ENCODE assay signal across 9 mouse cellular contexts in the genomic region with DNA sequence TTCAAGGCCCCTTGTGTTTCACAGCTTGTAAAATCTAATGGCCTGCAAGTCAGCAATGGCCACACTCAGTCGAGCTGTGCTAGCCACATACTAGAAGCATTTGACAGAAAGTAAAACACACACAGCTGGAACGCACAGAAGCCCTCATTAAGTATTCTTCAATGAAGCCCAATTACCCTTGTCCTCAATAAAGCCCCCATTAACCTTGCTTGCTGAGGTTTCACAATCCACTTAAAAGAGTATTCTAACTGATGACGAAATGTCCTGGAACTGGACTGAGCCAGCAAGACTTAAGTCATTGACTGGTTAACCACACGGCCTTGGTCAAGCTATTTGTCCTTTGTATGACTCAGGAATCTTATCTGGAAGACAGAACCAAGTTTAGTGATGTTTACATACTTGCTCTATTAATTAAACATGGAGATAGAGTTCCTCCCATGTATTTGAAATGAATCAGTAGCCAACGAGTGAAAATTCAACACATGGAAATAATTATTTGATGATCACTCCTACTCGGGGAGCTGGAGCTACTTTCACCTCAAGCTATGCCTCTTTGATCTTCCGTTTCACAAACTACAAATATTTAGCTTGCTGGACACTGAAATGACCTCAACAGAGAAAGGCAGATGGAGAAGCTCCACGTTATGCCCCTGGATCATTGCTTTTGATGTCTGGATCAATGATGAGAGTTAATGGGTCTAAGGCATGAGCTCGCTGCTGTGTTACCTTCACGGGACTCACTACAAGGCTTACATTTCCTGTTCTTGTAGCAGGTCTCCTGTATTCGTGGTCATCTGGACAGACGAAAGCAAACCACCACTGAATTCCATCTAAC.
DNase-seq lines count a peak whose midpoint lies in the region; ATAC-seq and TF ChIP-seq lines count a peak whose summit lies in the region.
"Had no signal": no experiment of that assay in that cellular context is flagged by ENCODE, and none has a peak within 500 bp of the region (broad histone marks: within the 10 kb centered on the region; RNA-seq: fewer than 3 reads in every experiment).

No protein-coding gene starts in this region.

- 0 out of 2 replicates have a peak, but pooled peaks have one; percentile 33 for ATAC-seq in hindbrain, embryonic 14.5 days (ENCODE audit: low FRiP score)
- ATAC-seq in hindbrain, embryonic 16.5 days: no peak
- ATAC-seq in activated CD4-positive, CD25-positive, alpha-beta regulatory T cell, adult 4 months: peak; percentile 57
- ATAC-seq in intestine, postnatal 0 days: peak; percentile 44

- no peak overlapping the region for H3K9ac ChIP-seq in hindbrain, embryonic 14.5 days
- no peak overlapping the region for H3K9ac ChIP-seq in hindbrain, embryonic 16.5 days (ENCODE audit: low read depth, low read length)
- H3K9ac ChIP-seq in intestine, postnatal 0 days (ENCODE audit: low read depth, low read length): no peak overlapping the region

- 67% methylated on average over 12 of the region's 12 CpGs for WGBS in hindbrain, embryonic 14.5 days
- 70% methylated on average over 12 of the region's 12 CpGs for WGBS in hindbrain, embryonic 16.5 days
- 34% methylated on average over 12 of the region's 12 CpGs for WGBS in intestine, postnatal 0 days
- WGBS in embryonic facial prominence, embryonic 10.5 days: 46% methylated on average over 12 of the region's 12 CpGs

- peaks cover 15% of the 10 kb centered on the region; the same call in 1 of the 2 replicates for H3K4me1 ChIP-seq in hindbrain, embryonic 14.5 days (replicated peaks; ENCODE audit: control insufficient read depth, insufficient read depth, low read length)
- peaks cover 10% of the 10 kb centered on the region for H3K4me1 ChIP-seq in hindbrain, embryonic 16.5 days (ENCODE audit: control insufficient read depth, insufficient read depth, low read depth, low read length)
- peaks cover 2% of the 10 kb centered on the region; the same call in 1 of the 2 replicates for H3K4me1 ChIP-seq in intestine, postnatal 0 days (replicated peaks; ENCODE audit: control insufficient read depth, insufficient read depth, low read length)
- peaks cover 58% of the 10 kb centered on the region for H3K4me1 ChIP-seq in embryonic facial prominence, embryonic 10.5 days

- no peaks in the 10 kb centered on the region for H3K9me3 ChIP-seq in hindbrain, embryonic 14.5 days (ENCODE audit: control insufficient read depth, low read length)
- H3K9me3 ChIP-seq in hindbrain, embryonic 16.5 days (ENCODE audit: control insufficient read depth, low read length): no peaks in the 10 kb centered on the region
- no peaks in the 10 kb centered on the region for H3K9me3 ChIP-seq in intestine, postnatal 0 days (ENCODE audit: control insufficient read depth)
- H3K9me3 ChIP-seq in embryonic facial prominence, embryonic 10.5 days: no peaks in the 10 kb centered on the region

- TF ChIP-seq POLR2A in myocyte (IDR thresholded peaks at IDR 0.05; ENCODE audit: insufficient read length, low read depth): no peak

- no peak overlapping the region for H3K4me3 ChIP-seq in hindbrain, embryonic 14.5 days (replicated peaks; ENCODE audit: low read length)
- H3K4me3 ChIP-seq in hindbrain, embryonic 16.5 days (ENCODE audit: low read length): no peak overlapping the region
- no peak overlapping the region for H3K4me3 ChIP-seq in intestine, postnatal 0 days (ENCODE audit: low read depth, low read length)
- H3K4me3 ChIP-seq in myocyte: no peak overlapping the region
- no peak overlapping the region for H3K4me3 ChIP-seq in embryonic facial prominence, embryonic 10.5 days

- H3K27ac ChIP-seq in hindbrain, embryonic 14.5 days: no peak overlapping the region
- no peak overlapping the region for H3K27ac ChIP-seq in hindbrain, embryonic 16.5 days (ENCODE audit: low read depth, low read length)
- peak overlapping the region; percentile 67 for H3K27ac ChIP-seq in intestine, postnatal 0 days (ENCODE audit: low read depth, low read length)
- H3K27ac ChIP-seq in embryonic facial prominence, embryonic 10.5 days (replicated peaks): no peak overlapping the region

- H3K27me3 ChIP-seq in hindbrain, embryonic 14.5 days (ENCODE audit: control insufficient read depth, insufficient read depth, low read length): no peaks in the 10 kb centered on the region
- H3K27me3 ChIP-seq in hindbrain, embryonic 16.5 days (replicated peaks; ENCODE audit: control insufficient read depth, insufficient read depth, low read length): no peaks in the 10 kb centered on the region
- no peaks in the 10 kb centered on the region for H3K27me3 ChIP-seq in intestine, postnatal 0 days (replicated peaks; ENCODE audit: control insufficient read depth, insufficient read depth, low read length)
- no peaks in the 10 kb centered on the region for H3K27me3 ChIP-seq in myocyte (ENCODE audit: control insufficient read depth, insufficient read depth, insufficient read length)
- H3K27me3 ChIP-seq in embryonic facial prominence, embryonic 10.5 days (replicated peaks; ENCODE audit: low read depth, poor library complexity, severe bottlenecking): no peaks in the 10 kb centered on the region

- H3ac ChIP-seq in myocyte (ENCODE audit: control insufficient read depth, insufficient read length): no peak overlapping the region

- no peak for DNase-seq in hindbrain, embryonic 14.5 days (ENCODE audit: low spot score)
- DNase-seq in thymus, postnatal 0 days (ENCODE audit: low spot score): no peak
- DNase-seq in embryonic facial prominence, embryonic 10.5 days (ENCODE audit: low spot score): no peak
- DNase-seq in frontal cortex, adult 2 months (ENCODE audit: extremely low spot score in 1 of 2, low spot score in 1 of 2): no peak
- DNase-seq: cerebellum, adult 9-11 months had no signal

- no peaks in the 10 kb centered on the region for H3K36me3 ChIP-seq in hindbrain, embryonic 14.5 days (replicated peaks; ENCODE audit: control insufficient read depth, insufficient read depth)
- no peaks in the 10 kb centered on the region for H3K36me3 ChIP-seq in hindbrain, embryonic 16.5 days (ENCODE audit: control insufficient read depth, insufficient read depth, low read length)
- no peaks in the 10 kb centered on the region for H3K36me3 ChIP-seq in intestine, postnatal 0 days (ENCODE audit: control insufficient read depth, insufficient read depth)
- H3K36me3 ChIP-seq in myocyte (ENCODE audit: control insufficient read depth, insufficient read depth): no peaks in the 10 kb centered on the region
- H3K36me3 ChIP-seq in embryonic facial prominence, embryonic 10.5 days (replicated peaks): no peaks in the 10 kb centered on the region

- no peak overlapping the region for H3K4me2 ChIP-seq in hindbrain, embryonic 14.5 days (replicated peaks)
- H3K4me2 ChIP-seq in hindbrain, embryonic 16.5 days (ENCODE audit: low read length): no peak overlapping the region
- peak overlapping the region; percentile 22 for H3K4me2 ChIP-seq in intestine, postnatal 0 days (replicated peaks; ENCODE audit: low read depth)
- H3K4me2 ChIP-seq in myocyte (ENCODE audit: low read depth): peak overlapping the region; percentile 19

- no peaks in the 10 kb centered on the region for H3K79me2 ChIP-seq in myocyte (ENCODE audit: control insufficient read depth, insufficient read depth)

- TF ChIP-seq CTCF in intestine, postnatal 0 days (IDR thresholded peaks at IDR 0.05; ENCODE audit: low read depth): no peak

TF ChIP-seq in myocyte, 11 proteins besides CTCF, POLR2A, EP300 and RAD21:
- TF ChIP-seq TCF3 (IDR thresholded peaks at IDR 0.05; ENCODE audit: insufficient read length, low read depth) (no peak), TCF12 (IDR thresholded peaks at IDR 0.05; ENCODE audit: insufficient read depth, poor library complexity, severe bottlenecking) (no peak), SRF (IDR thresholded peaks at IDR 0.05; ENCODE audit: control insufficient read depth, insufficient read length, low read depth) (no peak), REST (IDR thresholded peaks at IDR 0.05; ENCODE audit: insufficient read depth, insufficient read length) (no peak), MAX (IDR thresholded peaks at IDR 0.05; ENCODE audit: low read depth) (no peak), MYOG (IDR thresholded peaks at IDR 0.05; ENCODE audit: control insufficient read depth in 1 of 3, insufficient read depth in 1 of 3, insufficient read length in 2 of 3, low read depth in 2 of 3) (no peak), CEBPB (IDR thresholded peaks at IDR 0.05; ENCODE audit: insufficient read depth, poor library complexity, severe bottlenecking) (peak; percentile 97), E2F4 (IDR thresholded peaks at IDR 0.05; ENCODE audit: insufficient read depth) (no peak)

Comparison
In these comparisons a context has a peak if more than half of its experiments do, and no peak if none do; other contexts are left out.
1. H3K4me2 ChIP-seq: peak in intestine, postnatal 0 days (single experiment) and myocyte (single experiment); none in hindbrain, embryonic 14.5 days (single experiment) and hindbrain, embryonic 16.5 days (single experiment).